Mouse (Mus musculus) activated CD4-positive, CD25-positive, alpha-beta regulatory T cell, adult 4 months (primary cell): ENCODE results near the gene Mapkap1. TPM values are rescaled to one million over a fixed set of nuclear protein-coding genes. Genes with fewer than 3 reads are reported as not detected.

ENCODE experiments used
- ATAC-seq: one replicate; pipeline ENCODE4 v1.8.0; 2017
- polyA plus RNA-seq, 2 experiments: library from polyadenylated mRNA; unstranded; fragments of 100-300 nt; shearing (Covaris generic); gene quantifications; one replicate each; pipeline ENCODE4 v1.2.1; 2017

The Mapkap1 gene
- polyA plus RNA-seq, 2 experiments from 2014 or later, result 17.0 to 19.9 TPM

GRCm38 (mm10) chr2:34591721-34592360, 185.3 kb downstream of the Mapkap1 start:
- ATAC-seq, result no peak

- ATAC-seq, result no peak
These were observed 185.9 kb downstream of the Mapkap1 start for GRCm38 (mm10) chr2:34592361-34592960.

GRCm38 (mm10) chr2:34594001-34594400, 187.4 kb downstream of the Mapkap1 start:
- no peak for ATAC-seq

- ATAC-seq, result no peak
These were observed 193.2 kb downstream of the Mapkap1 start for GRCm38 (mm10) chr2:34599606-34600255.

- ATAC-seq, result no peak
These were observed 194.2 kb downstream of the Mapkap1 start for GRCm38 (mm10) chr2:34600734-34601133.

GRCm38 (mm10) chr2:34602111-34602541, 195.6 kb downstream of the Mapkap1 start:
- ATAC-seq, result no peak

GRCm38 (mm10) chr2:34602896-34603295, 196.3 kb downstream of the Mapkap1 start:
- no peak for ATAC-seq

- ATAC-seq, result no peak
These were observed 197.2 kb downstream of the Mapkap1 start for GRCm38 (mm10) chr2:34603653-34604214.

GRCm38 (mm10) chr2:34605040-34605439, 198.5 kb downstream of the Mapkap1 start:
- no peak for ATAC-seq

GRCm38 (mm10) chr2:34608917-34609316, 202.3 kb downstream of the Mapkap1 start:
- ATAC-seq, result no peak

GRCm38 (mm10) chr2:34609516-34609915, 202.9 kb downstream of the Mapkap1 start:
- no peak for ATAC-seq

- no peak for ATAC-seq
These were observed 214.3 kb downstream of the Mapkap1 start for GRCm38 (mm10) chr2:34620778-34621415.

- no peak for ATAC-seq
These were observed 214.9 kb downstream of the Mapkap1 start for GRCm38 (mm10) chr2:34621485-34621884.

- ATAC-seq, result no peak
These were observed 215.9 kb downstream of the Mapkap1 start for GRCm38 (mm10) chr2:34622518-34622917.

- ATAC-seq, result no peak
These were observed 216.6 kb downstream of the Mapkap1 start for GRCm38 (mm10) chr2:34623181-34623580.

- no peak for ATAC-seq
These were observed 217.5 kb downstream of the Mapkap1 start for GRCm38 (mm10) chr2:34624076-34624475.

GRCm38 (mm10) chr2:34627328-34628226, 221.0 kb downstream of the Mapkap1 start:
- ATAC-seq, result no peak

- ATAC-seq, result no peak
These were observed 222.5 kb downstream of the Mapkap1 start for GRCm38 (mm10) chr2:34628903-34629540.

- ATAC-seq, result no peak
These were observed 223.2 kb downstream of the Mapkap1 start for GRCm38 (mm10) chr2:34629758-34630157.

- no peak for ATAC-seq
These were observed 223.9 kb downstream of the Mapkap1 start for GRCm38 (mm10) chr2:34630445-34630844.

GRCm38 (mm10) chr2:34632051-34632450, 225.5 kb downstream of the Mapkap1 start:
- ATAC-seq, result no peak
